Mouse (Mus musculus) regulatory T cell (primary cell): ENCODE data around the gene Gm17482.

ENCODE experiments used
- in situ Hi-C: fragments of 300-600 bp; cut with MboI, MseI; formaldehyde crosslinking; loops from one replicate; pipeline ENCODE4 v1.15.1; 2025; ENCODE audit warnings: high pct_unique_total_duplicates

Gm17482 gene

GRCm38 (mm10) chr6:115245500-115246058 lies 18.4 kb downstream of the Gm17482 start:
- in situ Hi-C loops, result no loop called here

DNA sequence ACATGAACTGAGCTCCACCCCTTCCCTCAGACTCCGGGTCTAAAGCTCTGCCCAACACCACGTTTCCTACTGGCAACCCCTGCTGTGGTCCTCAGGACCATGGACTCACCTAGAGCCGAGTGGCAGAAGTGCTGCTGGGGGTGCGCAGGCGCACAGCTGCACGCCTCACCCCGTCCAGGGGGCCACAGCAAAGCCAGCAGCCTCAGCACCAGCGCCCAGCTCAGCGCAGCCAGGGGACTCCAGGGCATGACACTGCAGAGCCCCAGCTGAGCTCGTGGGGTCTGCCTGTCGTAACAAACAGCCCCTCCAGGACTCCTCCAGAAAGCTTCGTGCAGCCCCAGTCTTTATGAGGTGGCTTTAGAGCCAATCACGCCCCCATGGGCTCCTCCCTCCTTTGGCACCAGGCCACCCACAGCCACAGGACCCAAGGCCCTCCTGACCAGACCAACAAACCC lies 24.4 kb downstream of the Gm17482 start:
- in situ Hi-C loops, result no loop called here

DNA sequence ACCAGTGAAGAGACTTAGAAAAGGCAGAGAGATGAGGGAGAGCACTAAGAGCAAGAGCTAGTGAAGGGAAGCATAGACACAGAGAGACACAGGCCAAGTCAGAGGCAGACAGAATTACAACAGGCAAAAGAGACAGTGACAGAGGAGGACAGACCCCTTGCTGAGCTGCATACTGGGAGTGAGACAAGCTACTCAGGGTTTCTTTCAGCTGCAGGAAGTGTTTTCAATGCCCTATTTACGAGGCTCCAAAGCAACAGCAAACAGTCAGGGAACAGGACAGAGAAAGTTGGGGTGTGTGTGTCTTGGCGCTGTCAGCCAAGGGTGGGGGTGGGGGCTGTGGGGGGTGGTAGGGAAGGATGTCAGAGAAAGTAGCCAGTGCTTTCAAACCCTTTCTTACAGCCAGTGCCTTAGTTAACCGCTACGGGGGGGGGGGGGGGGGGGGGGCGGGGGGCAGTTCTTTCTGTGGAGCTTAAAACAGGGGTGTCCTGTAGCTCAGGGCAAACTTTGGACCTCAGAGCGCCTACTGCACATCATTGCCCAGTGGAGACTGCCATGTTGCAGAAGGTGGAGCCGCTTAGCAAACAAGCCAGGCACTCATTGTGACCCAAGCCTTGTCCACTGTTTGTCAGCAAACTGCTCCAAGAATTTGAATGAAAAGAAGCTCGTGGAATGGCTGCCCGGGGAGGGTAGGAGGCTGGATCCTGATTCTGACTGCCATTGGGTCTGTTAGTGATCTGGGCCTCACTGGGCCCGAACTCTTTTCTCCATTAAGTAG lies 25.1 kb downstream of the Gm17482 start, which contains the start of gene Timp4:
TSS of gene Timp4 (minus strand) at position 107 of the 775 bp plus-strand sequence.
- in situ Hi-C loops, result no loop called here

- in situ Hi-C loops, result no loop called here
Measured at GRCm38 (mm10) chr6:115255171-115255570, 28.0 kb downstream of the Gm17482 start.

GRCm38 (mm10) chr6:115260507-115260906 lies 33.4 kb downstream of the Gm17482 start:
- in situ Hi-C loops, result no loop called here

DNA sequence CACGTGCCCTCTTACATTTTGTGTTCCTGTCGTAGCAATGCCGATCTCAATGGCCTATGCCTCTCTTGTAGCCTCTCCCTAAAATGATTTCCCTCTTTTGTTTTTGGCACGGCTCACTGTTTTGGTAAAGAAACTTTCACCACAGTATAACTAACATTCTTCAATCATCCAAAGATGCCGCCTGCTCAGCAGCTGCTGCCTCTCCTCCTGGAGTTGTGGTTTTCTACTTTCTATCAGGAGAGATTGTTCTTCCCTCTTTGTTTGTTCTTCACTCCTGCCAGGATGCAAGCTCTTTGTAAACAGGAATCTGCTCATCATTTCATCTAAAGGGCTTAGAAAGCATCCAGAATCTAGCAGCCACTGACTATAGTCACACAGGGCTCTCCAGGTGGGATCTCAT lies 39.6 kb downstream of the Gm17482 start:
- in situ Hi-C loops, result loop anchor here (5.0 kb wide), 1 partner anchor 39 kb away; the partner anchor contains the start of gene Gm17482

DNA sequence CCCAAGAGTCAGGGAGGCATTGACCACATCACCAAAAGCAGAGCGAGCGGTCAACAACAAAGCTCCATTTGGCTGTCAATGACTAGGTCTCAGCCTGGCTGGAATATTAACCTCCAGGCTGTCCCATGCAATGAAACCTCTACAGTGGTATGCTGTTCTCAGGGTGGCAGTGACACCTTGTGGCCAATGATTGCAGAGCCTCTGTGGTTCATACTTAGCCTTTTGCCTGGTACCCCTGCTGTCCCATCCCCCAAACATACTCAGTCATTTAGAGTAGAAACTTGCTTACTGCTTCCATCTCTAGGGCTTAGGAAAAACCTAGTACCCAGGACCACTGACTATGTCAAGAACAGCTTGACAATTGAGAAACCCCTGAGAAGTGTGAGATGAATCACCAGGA lies 40.8 kb downstream of the Gm17482 start:
- in situ Hi-C loops, result loop anchor here (5.0 kb wide), 1 partner anchor 41 kb away; the partner anchor contains the start of gene Gm17482

DNA sequence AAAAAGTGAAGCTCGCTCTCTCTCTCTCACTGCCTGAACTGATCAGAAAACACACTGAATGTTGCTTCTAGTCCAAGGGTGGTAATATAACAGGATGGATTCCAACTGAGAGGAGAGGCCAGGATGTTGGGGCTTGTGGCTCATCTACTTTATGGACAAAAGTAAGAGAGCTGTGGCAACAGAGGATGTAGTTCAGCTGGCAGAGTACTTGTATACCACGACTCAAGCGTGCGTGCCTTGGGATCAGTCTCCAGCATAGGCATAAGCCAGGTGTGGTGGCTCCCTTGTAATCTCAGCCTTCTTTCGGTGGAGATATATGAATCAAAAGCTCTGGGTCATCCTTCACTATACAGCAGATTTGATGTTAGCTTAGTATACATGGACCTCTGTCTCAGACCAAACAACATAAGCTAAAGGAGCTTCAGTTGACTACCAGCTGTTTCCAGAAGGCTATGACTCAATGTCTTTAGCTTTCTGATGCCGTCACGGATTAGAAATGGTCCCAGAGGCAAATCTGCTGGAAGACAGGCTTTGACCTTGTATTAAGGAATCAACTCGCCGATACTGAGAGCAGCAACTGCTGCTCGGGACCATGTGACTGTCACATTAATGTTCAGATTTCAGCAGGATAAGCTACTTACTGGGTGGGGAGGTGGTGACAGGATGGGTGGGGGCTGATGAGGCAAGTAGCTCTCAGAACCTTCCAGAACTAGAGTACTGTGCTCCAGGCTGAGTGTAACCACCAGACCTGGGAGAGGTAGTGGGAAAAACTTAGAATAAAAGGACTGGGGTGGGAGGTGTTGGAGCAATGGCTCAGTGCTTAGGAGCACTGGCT lies 41.6 kb downstream of the Gm17482 start:
- in situ Hi-C loops, result loop anchor here (5.0 kb wide), 1 partner anchor 41 kb away; the partner anchor contains the start of gene Gm17482

DNA sequence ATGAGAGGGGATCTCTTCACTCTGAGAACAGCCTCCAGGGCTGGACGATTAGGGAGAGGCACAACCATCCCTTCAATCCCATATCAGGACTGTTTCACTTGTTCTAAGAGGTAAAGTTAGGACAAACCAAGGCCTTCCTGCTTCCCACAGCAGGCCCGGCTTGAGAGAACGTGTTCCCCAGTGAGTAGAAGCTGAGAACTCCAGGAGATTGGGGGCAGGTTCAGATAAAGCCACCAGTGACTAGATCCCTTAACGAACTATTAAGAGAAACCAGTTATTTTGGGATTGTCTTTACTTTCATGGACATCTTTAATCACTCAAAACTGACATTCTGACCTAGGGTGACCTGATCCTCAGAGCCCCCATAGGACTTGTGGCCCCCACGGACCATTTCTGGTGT lies 42.4 kb downstream of the Gm17482 start:
- in situ Hi-C loops, result loop anchor here (5.0 kb wide), 1 partner anchor 42 kb away; the partner anchor contains the start of gene Gm17482

DNA sequence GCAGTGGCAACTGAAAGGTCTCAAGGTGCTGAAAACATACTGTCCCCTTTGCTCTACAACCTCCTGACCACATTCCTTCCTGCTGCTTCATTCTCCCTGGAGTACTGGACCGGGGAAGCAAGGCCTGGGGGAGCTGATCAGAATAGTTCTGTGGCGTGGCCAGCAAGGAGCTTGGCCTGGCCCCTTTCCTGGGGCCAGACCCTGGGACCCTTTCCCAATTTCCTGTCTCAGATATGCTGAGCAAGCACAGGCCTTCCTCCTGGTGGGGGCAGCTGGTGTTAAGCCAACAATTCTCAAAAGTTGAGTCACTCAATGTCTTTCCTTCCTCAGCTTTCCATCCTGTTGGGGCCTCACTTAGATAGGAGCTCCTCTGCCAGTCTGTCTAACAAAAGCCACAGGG lies 42.9 kb downstream of the Gm17482 start:
- in situ Hi-C loops, result no loop called here

- in situ Hi-C loops, result no loop called here
Measured at GRCm38 (mm10) chr6:115271326-115271725, 44.2 kb downstream of the Gm17482 start.

DNA sequence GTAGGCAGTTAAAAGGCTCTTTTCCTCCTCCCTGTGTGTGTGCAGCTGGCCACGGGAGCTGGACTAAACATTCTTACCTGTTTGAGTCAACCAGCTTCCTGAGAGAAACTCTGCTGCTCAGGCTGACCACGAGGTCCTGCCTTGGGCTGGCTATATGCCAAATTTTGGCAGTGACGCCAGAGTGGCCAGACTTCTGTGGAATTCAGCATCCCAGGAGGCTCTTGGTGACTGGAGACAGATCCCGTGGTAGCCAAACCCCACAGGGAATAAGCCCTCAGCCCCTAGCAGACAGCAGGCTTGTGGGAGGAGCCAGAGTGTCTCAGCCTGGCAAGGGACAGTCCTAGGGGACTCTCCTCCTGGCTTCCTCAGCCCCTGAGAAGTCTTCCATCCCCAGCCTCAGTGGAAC lies 44.7 kb downstream of the Gm17482 start:
- in situ Hi-C loops, result no loop called here

DNA sequence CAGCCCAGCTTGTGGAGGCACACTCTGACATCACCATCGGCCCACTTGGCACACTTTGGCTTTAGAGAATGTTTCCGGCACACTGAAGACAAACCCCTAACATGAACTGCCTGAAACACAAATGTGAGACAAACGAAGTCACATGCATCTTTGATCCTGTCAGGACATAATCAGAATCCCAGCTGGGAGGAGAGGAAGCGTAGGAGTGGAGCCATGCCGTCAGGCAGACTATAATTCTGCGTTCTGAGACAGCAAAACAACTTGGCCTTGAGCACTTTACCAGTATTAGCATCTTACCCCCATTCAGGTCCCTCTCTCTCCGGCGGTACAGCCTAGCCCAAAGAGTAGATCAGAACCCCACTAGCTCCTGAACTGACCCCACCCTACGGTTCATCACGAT lies 46.2 kb downstream of the Gm17482 start:
- in situ Hi-C loops, result no loop called here

- in situ Hi-C loops, result no loop called here
Measured at GRCm38 (mm10) chr6:115274705-115275104, 47.6 kb downstream of the Gm17482 start.

DNA sequence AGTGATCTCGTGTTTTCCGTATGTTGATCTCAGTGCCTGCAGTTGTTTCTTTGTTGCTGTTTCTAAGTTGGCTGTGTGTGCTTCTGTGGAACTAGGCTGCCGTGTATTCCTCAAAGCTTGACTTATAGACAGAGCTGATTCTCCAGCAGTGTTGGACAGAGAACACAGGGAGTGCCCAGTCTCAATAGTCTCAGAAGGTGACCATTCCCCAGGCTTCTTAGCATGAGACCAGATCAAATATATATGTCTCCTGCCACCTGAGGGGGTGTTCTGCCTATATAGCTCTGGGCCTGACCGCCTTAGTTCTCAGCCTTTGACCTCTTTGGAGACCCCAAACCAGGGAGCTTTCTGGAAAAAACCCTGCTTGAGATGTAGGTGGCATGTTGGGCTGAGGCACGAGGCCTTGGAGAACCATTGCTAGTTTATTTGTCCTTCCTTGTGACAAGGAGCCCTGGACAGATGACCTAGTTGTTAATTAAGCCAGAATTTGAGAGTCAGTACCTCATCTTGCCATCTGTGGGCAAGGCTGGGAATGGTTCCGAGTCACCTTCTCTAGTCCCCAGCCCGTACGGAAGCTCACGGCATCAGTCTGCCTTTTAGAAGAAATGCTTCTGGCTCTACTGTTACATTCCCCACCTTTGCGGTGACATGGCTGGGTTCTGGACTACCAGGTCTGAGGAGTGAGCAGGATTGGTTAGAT lies 48.1 kb downstream of the Gm17482 start:
- in situ Hi-C loops, result no loop called here

DNA sequence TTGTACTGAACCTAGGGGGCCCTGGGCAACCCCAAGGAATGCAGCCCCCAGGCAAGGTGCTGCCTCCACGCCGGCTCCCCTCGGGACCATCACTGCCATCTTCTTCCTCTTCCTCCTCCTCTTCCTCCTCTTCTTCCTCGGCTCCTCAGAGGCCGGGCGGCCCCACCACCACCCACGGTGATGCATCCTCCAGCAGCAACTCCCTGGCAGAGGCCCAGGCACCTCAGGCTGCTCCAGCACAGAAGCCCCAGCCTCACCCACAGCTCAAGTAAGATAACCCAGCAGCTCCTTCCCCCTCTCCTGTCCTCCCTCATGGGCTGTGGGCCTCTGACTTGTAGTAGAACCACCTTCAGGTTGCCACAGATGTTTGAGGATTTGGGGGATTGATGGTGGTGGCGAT lies 50.9 kb downstream of the Gm17482 start:
- in situ Hi-C loops, result no loop called here

DNA sequence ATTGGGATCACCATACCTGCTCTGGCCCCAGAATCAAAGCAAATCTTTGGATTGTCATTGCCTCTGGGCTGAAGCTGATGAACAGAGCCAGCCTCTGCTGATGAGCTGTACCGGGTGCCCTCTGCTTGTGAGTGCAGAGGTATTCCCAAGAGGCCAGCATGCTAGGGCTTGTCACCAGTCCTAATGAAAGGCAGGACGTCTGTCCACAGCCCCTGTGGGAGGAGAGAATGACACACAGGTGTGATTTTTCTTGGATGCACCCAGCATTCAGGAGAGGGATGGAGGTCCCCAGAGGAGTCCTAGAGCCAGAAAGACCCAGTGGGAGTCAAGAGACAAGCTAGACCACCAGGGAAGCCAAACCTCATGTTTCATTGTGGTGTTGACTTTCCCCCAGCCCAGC lies 52.5 kb downstream of the Gm17482 start:
- in situ Hi-C loops, result no loop called here

DNA sequence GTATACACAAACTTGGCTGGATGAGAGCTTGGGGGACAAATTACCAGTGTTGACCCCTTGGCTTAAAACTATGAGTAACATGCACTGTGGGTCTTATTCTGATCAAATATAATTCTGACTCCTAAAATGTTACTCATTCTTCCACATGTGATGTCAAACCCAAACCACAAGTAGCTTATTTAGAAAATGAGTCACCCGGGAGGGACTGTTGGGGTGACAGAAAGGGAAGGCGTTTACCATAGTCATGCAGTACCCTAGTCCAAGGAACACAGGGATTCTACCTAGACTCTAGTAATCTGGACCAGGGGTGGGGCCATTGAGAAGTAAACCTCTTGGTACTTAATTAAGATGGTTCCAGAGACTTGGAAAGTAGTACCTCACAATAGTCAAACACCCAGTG lies 57.0 kb downstream of the Gm17482 start:
- in situ Hi-C loops, result no loop called here

DNA sequence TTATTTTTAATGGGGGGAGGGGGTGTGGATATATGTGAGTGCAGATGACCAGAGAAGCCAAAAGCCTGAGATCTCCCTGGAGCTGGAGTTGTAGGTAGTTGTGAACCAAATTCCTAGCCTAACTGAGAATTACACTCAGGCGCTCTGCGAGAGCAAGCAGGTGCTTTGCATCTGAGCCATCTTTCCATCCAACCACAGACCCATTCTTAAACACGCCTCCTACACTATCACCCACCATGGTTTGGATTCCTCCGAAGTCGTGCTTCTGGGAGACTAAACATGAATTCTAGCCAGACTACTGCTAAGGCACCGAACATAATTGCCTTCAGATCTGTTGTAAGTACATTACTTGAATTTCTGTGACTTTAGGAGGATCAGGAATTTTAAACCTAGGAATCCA lies 59.3 kb downstream of the Gm17482 start:
- in situ Hi-C loops, result no loop called here

GRCm38 (mm10) chr6:115288223-115288622 lies 61.1 kb downstream of the Gm17482 start:
- in situ Hi-C loops, result no loop called here

- in situ Hi-C loops, result no loop called here
Measured at GRCm38 (mm10) chr6:115290561-115290960, 63.4 kb downstream of the Gm17482 start.
